Mouse (Mus musculus) bone marrow, adult 2 months (tissue): ENCODE measurements around the gene Cyp2j9.

ENCODE experiments used
- CTCF ChIP-seq: fragments of 200-500 bp; IDR thresholded peaks from 2 replicates; pipeline ENCODE4 v1.5.1; 2011; ENCODE audit warnings: low read length, control low read depth; ENCODE audit not compliant: control insufficient read depth, insufficient read depth
- POLR2A ChIP-seq: fragments of 200-500 bp; IDR thresholded peaks from 2 replicates; pipeline ENCODE4 v1.6.1; 2011; ENCODE audit warnings: low read depth, mild to moderate bottlenecking, control low read depth, low read length, borderline replicate concordance; ENCODE audit not compliant: control insufficient read depth

DNA sequence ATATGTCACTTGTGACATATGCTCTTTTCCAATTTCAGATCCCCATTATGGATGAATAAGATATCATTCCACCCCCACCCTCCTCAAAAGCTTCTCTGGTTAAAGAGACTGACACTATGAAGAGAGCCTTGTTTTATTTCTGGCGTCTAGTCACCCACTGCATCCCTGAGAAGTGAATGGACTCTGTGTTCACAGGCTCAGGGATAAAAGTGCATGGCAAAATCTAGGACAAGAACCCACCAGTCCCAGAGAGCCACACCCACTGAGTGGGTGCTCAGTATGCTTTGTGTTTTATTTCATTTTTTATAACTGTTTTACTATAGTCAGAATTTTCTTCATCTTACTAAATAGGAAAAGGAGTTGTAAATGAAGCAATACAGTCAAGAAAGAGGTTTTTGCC is 45.4 kb downstream of the Cyp2j9 start:
- no peak for TF ChIP-seq CTCF
- no peak for TF ChIP-seq POLR2A
